Mouse (Mus musculus): ENCODE data around the gene Cdc5l.

Gene Cdc5l

DNA sequence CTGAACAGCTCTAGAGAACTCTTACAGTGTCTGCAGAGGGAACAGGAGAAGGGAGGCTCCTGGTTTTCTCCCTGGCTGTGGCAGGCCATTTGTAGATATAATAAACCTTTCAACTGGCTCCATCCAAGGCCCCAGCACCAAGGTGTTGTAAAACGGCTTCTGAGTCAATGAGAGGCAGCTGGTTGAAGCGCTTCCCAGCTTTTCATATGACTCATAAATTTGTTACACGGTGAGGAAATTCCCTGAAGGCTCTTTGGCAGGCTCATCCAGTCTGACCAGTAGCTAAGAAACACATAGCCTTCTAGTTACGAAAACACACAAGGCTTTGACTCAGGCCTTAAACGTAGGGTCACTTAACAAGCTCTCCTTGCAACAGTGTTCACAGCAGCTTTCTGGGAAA, 74.1 kb downstream of the Cdc5l start:
- DNase-seq: no peak

DNA sequence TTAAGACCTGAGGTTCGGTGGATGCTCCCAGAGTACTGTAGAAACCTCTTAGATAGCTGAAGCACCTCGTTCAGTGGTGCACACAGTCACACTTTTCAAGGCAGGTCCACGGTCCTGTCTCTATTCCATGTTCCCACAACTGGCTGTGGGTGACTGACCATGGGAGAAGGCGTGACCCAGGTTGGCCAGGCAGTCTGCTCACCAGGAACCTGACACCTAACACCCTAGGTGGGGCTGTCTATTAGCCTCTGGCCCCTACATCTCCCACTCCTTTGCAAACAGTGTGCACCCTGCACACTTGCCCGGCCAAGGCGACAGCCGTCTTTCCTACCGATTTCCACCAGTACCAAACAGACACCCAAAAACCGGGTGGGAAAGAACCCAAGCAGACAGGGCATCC, 77.1 kb downstream of the Cdc5l start:
- no peak for DNase-seq

DNA sequence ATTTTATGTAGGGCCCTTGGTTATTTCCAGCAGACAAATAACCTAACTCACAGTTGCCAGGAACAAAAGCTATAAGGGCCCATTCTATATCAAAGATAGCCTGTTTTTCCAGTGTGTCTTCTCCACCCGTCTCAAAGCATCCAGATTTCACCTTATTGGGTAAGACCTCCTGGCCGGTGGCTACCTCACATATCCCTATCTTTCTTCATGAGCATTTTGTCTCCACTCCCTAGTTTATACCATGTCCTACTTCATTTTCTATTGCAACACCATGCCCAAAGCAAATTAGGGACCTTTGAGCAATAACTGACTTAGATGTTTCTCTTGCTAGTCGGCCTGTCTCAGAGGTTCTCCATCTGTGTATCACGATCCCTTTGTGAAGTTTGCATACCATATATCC, 85.6 kb downstream of the Cdc5l start:
- no peak for DNase-seq
